Mouse (Mus musculus): ENCODE results near the gene Ccdc141.

DNA sequence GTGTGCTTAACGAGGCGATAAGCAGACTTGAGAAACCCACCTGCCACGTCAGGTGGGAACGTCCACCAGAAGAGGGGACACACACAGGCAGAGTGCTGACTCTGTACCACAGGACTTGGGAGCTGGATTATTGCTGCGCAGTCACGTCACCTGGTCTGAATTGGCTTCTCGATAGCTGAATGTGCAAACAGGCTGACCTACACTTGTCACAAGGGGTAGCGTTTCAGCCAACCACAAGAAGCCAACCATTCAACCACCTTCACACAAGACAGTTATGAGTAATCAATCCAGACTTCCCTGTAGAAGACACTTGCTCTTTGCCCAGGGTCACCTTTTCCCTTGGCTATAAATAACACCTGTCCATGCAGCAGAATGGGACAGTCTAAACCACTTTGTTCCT lies 56.6 kb downstream of the Ccdc141 start:
- TF ChIP-seq CTCF (IDR thresholded peaks at IDR 0.05) (no peak), EP300 (IDR thresholded peaks at IDR 0.05) (peak; percentile 23; the same call in 1 of the 2 replicates)
